ENCODE assay signal across 8 mouse cellular contexts in genomic region chr4:127313861-127314260, GRCm38 (mm10). TPM values are rescaled to one million over a fixed set of nuclear protein-coding genes. Genes with fewer than 3 reads are reported as not detected.
DNase-seq lines count a peak whose midpoint lies in the region; ATAC-seq and TF ChIP-seq lines count a peak whose summit lies in the region.

Gja4 (minus strand) TSS chr4:127314039.

- no peaks in the 10 kb centered on the region for H3K27me3 ChIP-seq in C2C12 (ENCODE audit: control insufficient read depth, insufficient read depth, insufficient read length)
- H3K27me3 ChIP-seq in embryonic facial prominence, embryonic 13.5 days: peaks cover 33% of the 10 kb centered on the region
- no peaks in the 10 kb centered on the region for H3K27me3 ChIP-seq in midbrain, postnatal 0 days (ENCODE audit: insufficient read depth, low read length)
- H3K27me3 ChIP-seq in stomach, embryonic 15.5 days (replicated peaks): peaks cover 28% of the 10 kb centered on the region

- no peaks in the 10 kb centered on the region for H3K79me3 ChIP-seq in C2C12 (ENCODE audit: low read depth)

- H3K4me3 ChIP-seq in C2C12 (ENCODE audit: insufficient read depth, poor library complexity, severe bottlenecking): no peak within 1 kb of the TSS
- H3K4me3 ChIP-seq in bone marrow, adult 2 months (replicated peaks; ENCODE audit: control insufficient read depth, low read depth, low read length): peak within 1 kb of the TSS; percentile 35
- peak within 1 kb of the TSS; percentile 54 for H3K4me3 ChIP-seq in embryonic facial prominence, embryonic 13.5 days
- peak within 1 kb of the TSS; percentile 59 for H3K4me3 ChIP-seq in midbrain, postnatal 0 days (ENCODE audit: low read depth, low read length)
- peak within 1 kb of the TSS; percentile 42 for H3K4me3 ChIP-seq in stomach, embryonic 15.5 days (replicated peaks)

- whole genome bisulfite sequencing in bone marrow, adult 2 months: under 1% methylated on average over 25 of the region's 25 CpGs
- 0% methylated on average over 25 of the region's 25 CpGs for WGBS in embryonic facial prominence, embryonic 13.5 days
- under 1% methylated on average over 23 of the region's 25 CpGs for WGBS in midbrain, postnatal 0 days
- WGBS in stomach, embryonic 15.5 days: 0% methylated on average over 25 of the region's 25 CpGs

- H3K4me1 ChIP-seq in bone marrow, adult 2 months (ENCODE audit: control insufficient read depth, insufficient read depth, low read length): no peaks in the 10 kb centered on the region
- H3K4me1 ChIP-seq in embryonic facial prominence, embryonic 13.5 days: peaks cover 19% of the 10 kb centered on the region
- H3K4me1 ChIP-seq in midbrain, postnatal 0 days (ENCODE audit: insufficient read depth, low read length): peaks cover 8% of the 10 kb centered on the region; the same call in 1 of the 2 replicates
- H3K4me1 ChIP-seq in stomach, embryonic 15.5 days: no peaks in the 10 kb centered on the region

- no peaks in the 10 kb centered on the region for H3K79me2 ChIP-seq in C2C12 (ENCODE audit: control insufficient read depth, insufficient read depth)

- peak within 1 kb of the TSS; percentile 95 for H3K4me2 ChIP-seq in embryonic facial prominence, embryonic 13.5 days
- H3K4me2 ChIP-seq in midbrain, postnatal 0 days (ENCODE audit: low read depth, low read length, poor library complexity, severe bottlenecking): peak within 1 kb of the TSS; percentile 81
- H3K4me2 ChIP-seq in stomach, embryonic 15.5 days: peak within 1 kb of the TSS; percentile 78

- TF ChIP-seq CTCF in C2C12 (IDR thresholded peaks at IDR 0.05; ENCODE audit: control insufficient read depth, insufficient read depth, insufficient read length): no peak
- TF ChIP-seq CTCF in bone marrow, adult 2 months (IDR thresholded peaks at IDR 0.05; ENCODE audit: control insufficient read depth, insufficient read depth, low read length): no peak
- TF ChIP-seq CTCF in midbrain, postnatal 0 days (IDR thresholded peaks at IDR 0.05): peak; percentile 75

- DNase-seq in heart, adult 9 months (ENCODE audit: low spot score in 2 of 2): peak; percentile 83 to 86
- DNase-seq in kidney, adult 8-10 months: peak; percentile 61 to 72
- peak; percentile 73 for DNase-seq in liver
- DNase-seq in midbrain, postnatal 0 days (ENCODE audit: low spot score): peak; percentile 86

- no peaks in the 10 kb centered on the region for H3K9me3 ChIP-seq in embryonic facial prominence, embryonic 13.5 days
- H3K9me3 ChIP-seq in midbrain, postnatal 0 days (ENCODE audit: low read length): no peaks in the 10 kb centered on the region
- H3K9me3 ChIP-seq in stomach, embryonic 15.5 days: no peaks in the 10 kb centered on the region

- no peaks in the 10 kb centered on the region for H3K36me3 ChIP-seq in C2C12 (ENCODE audit: control insufficient read depth, insufficient read depth)
- H3K36me3 ChIP-seq in embryonic facial prominence, embryonic 13.5 days: no peaks in the 10 kb centered on the region
- H3K36me3 ChIP-seq in midbrain, postnatal 0 days (ENCODE audit: insufficient read depth, low read length): no peaks in the 10 kb centered on the region
- no peaks in the 10 kb centered on the region for H3K36me3 ChIP-seq in stomach, embryonic 15.5 days

- peak within 1 kb of the TSS; percentile 59 for H3ac ChIP-seq in C2C12 (ENCODE audit: control insufficient read depth, insufficient read length, low read depth)

- ATAC-seq in embryonic facial prominence, embryonic 13.5 days (ENCODE audit: insufficient number of reproducible peaks, insufficient read depth, low FRiP score, low TSS enrichment, low read depth): peak; percentile 49
- peak; percentile 60 for ATAC-seq in midbrain, postnatal 0 days (ENCODE audit: low FRiP score)
- ATAC-seq in stomach, embryonic 15.5 days (ENCODE audit: insufficient read depth, low FRiP score, low read depth): peak; percentile 72; the same call in 1 of the 2 replicates

- peak within 1 kb of the TSS; percentile 72 for H3K9ac ChIP-seq in embryonic facial prominence, embryonic 13.5 days
- H3K9ac ChIP-seq in midbrain, postnatal 0 days (replicated peaks; ENCODE audit: low read length, poor library complexity, severe bottlenecking): peak within 1 kb of the TSS; percentile 71
- H3K9ac ChIP-seq in stomach, embryonic 15.5 days: peak within 1 kb of the TSS; percentile 2; the same call in 1 of the 2 replicates

- no peak for TF ChIP-seq POLR2A in bone marrow, adult 2 months (IDR thresholded peaks at IDR 0.05; ENCODE audit: borderline replicate concordance, control insufficient read depth, low read depth, low read length)

- H3K27ac ChIP-seq in bone marrow, adult 2 months (ENCODE audit: control insufficient read depth, insufficient read depth, low read depth, low read length, poor library complexity): no peak within 1 kb of the TSS
- no peak within 1 kb of the TSS for H3K27ac ChIP-seq in embryonic facial prominence, embryonic 13.5 days
- 0 out of 2 replicates have a peak within 1 kb of the TSS, but pooled peaks have one; percentile 26 for H3K27ac ChIP-seq in midbrain, postnatal 0 days (ENCODE audit: low read depth, low read length)
- no peak within 1 kb of the TSS for H3K27ac ChIP-seq in stomach, embryonic 15.5 days

TF ChIP-seq in C2C12, 6 proteins besides CTCF, POLR2A, EP300 and RAD21:
- TF ChIP-seq MYOG (IDR thresholded peaks at IDR 0.05; ENCODE audit: control insufficient read depth, extremely low read depth, insufficient read length) (no peak), MAX (IDR thresholded peaks at IDR 0.05) (no peak), USF1 (IDR thresholded peaks at IDR 0.05; ENCODE audit: low read depth) (no peak), MYOD1 (IDR thresholded peaks at IDR 0.05; ENCODE audit: control insufficient read depth, insufficient read length, low read depth) (no peak), CEBPB (IDR thresholded peaks at IDR 0.05; ENCODE audit: low read depth) (no peak), FOSL1 (IDR thresholded peaks at IDR 0.05; ENCODE audit: insufficient read depth, low read length, poor library complexity, severe bottlenecking) (no peak)

RNA-seq across cellular contexts. Expression of gene Gja4, which starts in this region (rescaled TPM):
- 0.07 TPM for polyA plus RNA-seq in C2C12 (2012; fragmentation: generic; extraction: Trizol)
- not detected in 2 replicates for polyA plus RNA-seq in bone marrow, adult 2 months (2011; ENCODE audit: insufficient read depth, insufficient read length, low replicate concordance, missing spikeins)
- 11.1 and 14.3 TPM in 2 replicates for polyA plus RNA-seq in embryonic facial prominence, embryonic 13.5 days (2015; fragmentation: Nextera tagmentation; extraction: Ambion mirVana)
- 24.8 and 25.8 TPM in 2 replicates for total RNA-seq in midbrain, postnatal 0 days (2014; rRNA removed)
- polyA plus RNA-seq in midbrain, postnatal 0 days (2015; fragmentation: Nextera tagmentation; extraction: Ambion mirVana): 21.9 and 26.5 TPM in 2 replicates
- polyA plus RNA-seq in stomach, embryonic 15.5 days (2015; fragmentation: Nextera tagmentation; extraction: Ambion mirVana): 15.2 and 15.9 TPM in 2 replicates

Comparison
In these comparisons a context has a peak if more than half of its experiments do, and no peak if none do; other contexts are left out.
1. H3K9ac ChIP-seq: peak in every context shown above with its lines; median percentile 72 in embryonic facial prominence, embryonic 13.5 days; 71 in midbrain, postnatal 0 days; 2 in stomach, embryonic 15.5 days.